Mouse (Mus musculus): ENCODE results near the gene BC016579. TPM values are rescaled to one million over a fixed set of nuclear protein-coding genes. Genes with fewer than 3 reads are reported as not detected.

Gene BC016579
- polyA plus RNA-seq, 1 experiment from 2014 or later, result 0.09 TPM

- Histone ChIP-seq H3K27ac (no peak overlapping the region), H3K4me2 (replicated peaks) (no peak overlapping the region), H3K27me3 (no peaks in the 10 kb centered on the region), H3K4me3 (replicated peaks) (no peak overlapping the region), H3K9ac (replicated peaks) (no peak overlapping the region), H3K36me3 (no peaks in the 10 kb centered on the region), H3K4me1 (replicated peaks) (no peaks in the 10 kb centered on the region), H3K9me3 (no peaks in the 10 kb centered on the region)
- no peak for ATAC-seq
- 76% methylated on average over 3 of the region's 3 CpGs for WGBS
These were observed 14.3 kb upstream of the BC016579 start for GRCm38 (mm10) chr16:45668178-45668577.

- Histone ChIP-seq H3K9me3 (no peaks in the 10 kb centered on the region), H3K36me3 (no peaks in the 10 kb centered on the region), H3K27me3 (no peaks in the 10 kb centered on the region), H3K27ac (no peak overlapping the region), H3K4me3 (replicated peaks) (no peak overlapping the region), H3K4me1 (replicated peaks) (no peaks in the 10 kb centered on the region), H3K9ac (replicated peaks) (no peak overlapping the region), H3K4me2 (replicated peaks) (no peak overlapping the region)
- WGBS, result 75% methylated on average over 2 of the region's 2 CpGs
- no peak for ATAC-seq
These were observed 12.3 kb upstream of the BC016579 start for GRCm38 (mm10) chr16:45666136-45666535.

- H3K27ac ChIP-seq, result no peak overlapping the region
- H3K9me3 ChIP-seq, result no peaks in the 10 kb centered on the region
- H3K4me3 ChIP-seq (replicated peaks), result no peak overlapping the region
- no peaks in the 10 kb centered on the region for H3K27me3 ChIP-seq
- H3K4me2 ChIP-seq (replicated peaks), result no peak overlapping the region
- H3K36me3 ChIP-seq, result no peaks in the 10 kb centered on the region
- H3K4me1 ChIP-seq (replicated peaks), result no peaks in the 10 kb centered on the region
- ATAC-seq, result no peak
- no peak overlapping the region for H3K9ac ChIP-seq (replicated peaks)
These were observed 8.5 kb upstream of the BC016579 start for GRCm38 (mm10) chr16:45662381-45662780.

GRCm38 (mm10) chr16:45659596-45659995 lies 5.7 kb upstream of the BC016579 start:
- H3K27ac ChIP-seq, result no peak overlapping the region
- H3K36me3 ChIP-seq, result no peaks in the 10 kb centered on the region
- peaks cover 4% of the 10 kb centered on the region; the same call in 1 of the 2 replicates for H3K27me3 ChIP-seq
- H3K9me3 ChIP-seq, result no peaks in the 10 kb centered on the region
- WGBS, result 93% methylated on average over 4 of the region's 4 CpGs
- H3K4me1 ChIP-seq (replicated peaks), result no peaks in the 10 kb centered on the region
- no peak overlapping the region for H3K9ac ChIP-seq (replicated peaks)
- H3K4me2 ChIP-seq (replicated peaks), result no peak overlapping the region
- H3K4me3 ChIP-seq (replicated peaks), result no peak overlapping the region
- ATAC-seq, result no peak

- no peak overlapping the region for H3K9ac ChIP-seq (replicated peaks)
- H3K4me1 ChIP-seq (replicated peaks), result 0 out of 2 replicates have a peak, but pooled peaks cover 6% of the 10 kb centered on the region
- no peak overlapping the region for H3K4me2 ChIP-seq (replicated peaks)
- H3K36me3 ChIP-seq, result no peaks in the 10 kb centered on the region
- no peaks in the 10 kb centered on the region for H3K9me3 ChIP-seq
- ATAC-seq, result no peak
- peaks cover 16% of the 10 kb centered on the region for H3K27me3 ChIP-seq
- no peak overlapping the region for H3K4me3 ChIP-seq (replicated peaks)
- WGBS, result 94% methylated on average over 1 of the region's 1 CpGs
- no peak overlapping the region for H3K27ac ChIP-seq
These were observed 4.4 kb upstream of the BC016579 start for GRCm38 (mm10) chr16:45658248-45658647.

GRCm38 (mm10) chr16:45657574-45658159 lies 3.8 kb upstream of the BC016579 start:
- H3K4me2 ChIP-seq (replicated peaks), result no peak overlapping the region
- 92% methylated on average over 12 of the region's 12 CpGs for WGBS

GRCm38 (mm10) chr16:45654465-45654864 lies 597 bp upstream of the BC016579 start:
- Histone ChIP-seq H3K4me1 (replicated peaks) (0 out of 2 replicates have a peak, but pooled peaks cover 6% of the 10 kb centered on the region), H3K4me2 (replicated peaks) (peak overlapping the region; percentile 49; the same call in 1 of the 2 replicates), H3K4me3 (replicated peaks) (no peak overlapping the region), H3K27ac (no peak overlapping the region), H3K9ac (replicated peaks) (no peak overlapping the region), H3K36me3 (no peaks in the 10 kb centered on the region), H3K27me3 (peaks cover 16% of the 10 kb centered on the region), H3K9me3 (no peaks in the 10 kb centered on the region)
- ATAC-seq, result no peak
- 60% methylated on average over 9 of the region's 9 CpGs for WGBS

More at GRCm38 (mm10) chr16:45657574-45658159, 3.8 kb upstream of the BC016579 start:
- ATAC-seq, result no peak
- Histone ChIP-seq H3K4me1 (replicated peaks) (0 out of 2 replicates have a peak, but pooled peaks cover 6% of the 10 kb centered on the region), H3K27ac (no peak overlapping the region), H3K9ac (replicated peaks) (no peak overlapping the region), H3K27me3 (peaks cover 16% of the 10 kb centered on the region), H3K36me3 (no peaks in the 10 kb centered on the region), H3K9me3 (no peaks in the 10 kb centered on the region), H3K4me3 (replicated peaks) (no peak overlapping the region)

GRCm38 (mm10) chr16:45653009-45653933 lies 597 bp downstream of the BC016579 start:
- no peaks in the 10 kb centered on the region for H3K9me3 ChIP-seq
- H3K4me3 ChIP-seq (replicated peaks), result peak overlapping the region; percentile 28
- ATAC-seq, result no peak
- no peak overlapping the region for H3K9ac ChIP-seq (replicated peaks)
- H3K4me1 ChIP-seq (replicated peaks), result 0 out of 2 replicates have a peak, but pooled peaks cover 6% of the 10 kb centered on the region
- no peak overlapping the region for H3K27ac ChIP-seq
- 12% methylated on average over 17 of the region's 17 CpGs for WGBS
- peak overlapping the region; percentile 49 for H3K4me2 ChIP-seq (replicated peaks)
- peaks cover 16% of the 10 kb centered on the region for H3K27me3 ChIP-seq
- no peaks in the 10 kb centered on the region for H3K36me3 ChIP-seq

GRCm38 (mm10) chr16:45651497-45651896 lies 2.4 kb downstream of the BC016579 start:
- H3K4me3 ChIP-seq (replicated peaks), result no peak overlapping the region
- no peaks in the 10 kb centered on the region for H3K9me3 ChIP-seq
- no peak overlapping the region for H3K4me2 ChIP-seq (replicated peaks)
- no peak overlapping the region for H3K9ac ChIP-seq (replicated peaks)
- H3K27me3 ChIP-seq, result peaks cover 16% of the 10 kb centered on the region
- 77% methylated on average over 2 of the region's 2 CpGs for WGBS
- 0 out of 2 replicates have a peak, but pooled peaks cover 6% of the 10 kb centered on the region for H3K4me1 ChIP-seq (replicated peaks)
- H3K27ac ChIP-seq, result no peak overlapping the region
- ATAC-seq, result no peak
- no peaks in the 10 kb centered on the region for H3K36me3 ChIP-seq

- Histone ChIP-seq H3K36me3 (no peaks in the 10 kb centered on the region), H3K4me1 (replicated peaks) (no peaks in the 10 kb centered on the region), H3K4me3 (replicated peaks) (no peak overlapping the region), H3K9ac (replicated peaks) (no peak overlapping the region), H3K27ac (no peak overlapping the region), H3K27me3 (no peaks in the 10 kb centered on the region), H3K4me2 (replicated peaks) (no peak overlapping the region), H3K9me3 (no peaks in the 10 kb centered on the region)
- ATAC-seq, result no peak
- 78% methylated on average over 6 of the region's 6 CpGs for WGBS
These were observed 9.5 kb downstream of the BC016579 start for GRCm38 (mm10) chr16:45644380-45644779.

GRCm38 (mm10) chr16:45643944-45644343 lies 9.9 kb downstream of the BC016579 start:
- Histone ChIP-seq H3K4me1 (replicated peaks) (no peaks in the 10 kb centered on the region), H3K27me3 (no peaks in the 10 kb centered on the region), H3K4me2 (replicated peaks) (no peak overlapping the region), H3K4me3 (replicated peaks) (no peak overlapping the region), H3K9me3 (no peaks in the 10 kb centered on the region), H3K36me3 (no peaks in the 10 kb centered on the region), H3K27ac (no peak overlapping the region), H3K9ac (replicated peaks) (no peak overlapping the region)
- 92% methylated on average over 3 of the region's 3 CpGs for WGBS
- no peak for ATAC-seq

GRCm38 (mm10) chr16:45641301-45641700 lies 12.6 kb downstream of the BC016579 start:
- no peaks in the 10 kb centered on the region for H3K9me3 ChIP-seq
- no peak for ATAC-seq

More at GRCm38 (mm10) chr16:45641301-45641700, 12.6 kb downstream of the BC016579 start:
- 76% methylated on average over 3 of the region's 3 CpGs for WGBS
- Histone ChIP-seq H3K27me3 (no peaks in the 10 kb centered on the region), H3K36me3 (no peaks in the 10 kb centered on the region), H3K27ac (no peak overlapping the region), H3K4me3 (replicated peaks) (no peak overlapping the region), H3K9ac (replicated peaks) (no peak overlapping the region), H3K4me2 (replicated peaks) (no peak overlapping the region), H3K4me1 (replicated peaks) (no peaks in the 10 kb centered on the region)

Data from midbrain, embryonic 13.5 days (tissue).